Mouse (Mus musculus) limb, embryonic 14.5 days (tissue): ENCODE measurements around the gene Dio1. TPM values are rescaled to one million over a fixed set of nuclear protein-coding genes. Genes with fewer than 3 reads are reported as not detected.

Source experiments
- ATAC-seq: fragments of 200-750 bp; cut with Nextera tagmentation; 2 replicates; pipeline ENCODE4 v1.8.0; 2017; ENCODE audit warnings: low read depth, moderate number of reproducible peaks, moderate TSS enrichment; ENCODE audit not compliant: low FRiP score
- DNase-seq: peaks from one replicate; pipeline ENCODE4 v3.0.0-alpha.2; 2015; ENCODE audit warnings: low spot score
- H3K27ac ChIP-seq: fragments of 300-500 bp; sonication (generic); replicated peaks from 2 replicates; pipeline ENCODE4 v1.5.1; 2014; ENCODE audit warnings: low read depth, mild to moderate bottlenecking, low read length, moderate library complexity, mixed read lengths
- H3K27me3 ChIP-seq: fragments of 300-500 bp; sonication (generic); 2 replicates; pipeline ENCODE4 v1.6.1; 2014; ENCODE audit warnings: low read length, mixed read lengths; ENCODE audit not compliant: control insufficient read depth, insufficient read depth
- H3K36me3 ChIP-seq: fragments of 300-500 bp; sonication (generic); 2 replicates; pipeline ENCODE4 v1.6.1; 2014; ENCODE audit warnings: mild to moderate bottlenecking, low read length, moderate library complexity, mixed read lengths; ENCODE audit not compliant: control insufficient read depth, insufficient read depth
- H3K4me1 ChIP-seq: fragments of 300-500 bp; sonication (generic); 2 replicates; pipeline ENCODE4 v1.6.1; 2014; ENCODE audit warnings: antibody characterized with exemption, low read length, mixed read lengths; ENCODE audit not compliant: control insufficient read depth, insufficient read depth
- H3K4me2 ChIP-seq: fragments of 300-500 bp; sonication (generic); replicated peaks from 2 replicates; pipeline ENCODE4 v1.6.1; 2014; ENCODE audit warnings: low read depth, mild to moderate bottlenecking, low read length, moderate library complexity; ENCODE audit not compliant: severe bottlenecking
- H3K4me3 ChIP-seq: fragments of 300-500 bp; sonication (generic); replicated peaks from 2 replicates; pipeline ENCODE4 v1.5.1; 2014; ENCODE audit warnings: low read length
- H3K9ac ChIP-seq: fragments of 300-500 bp; sonication (generic); 2 replicates; pipeline ENCODE4 v1.6.1; 2014; ENCODE audit warnings: mild to moderate bottlenecking, low read depth, low read length, moderate library complexity; ENCODE audit not compliant: severe bottlenecking
- H3K9me3 ChIP-seq: fragments of 300-500 bp; sonication (generic); 2 replicates; pipeline ENCODE4 v1.6.1; 2016; ENCODE audit warnings: low read length; ENCODE audit not compliant: control insufficient read depth
- POLR2A ChIP-seq: fragments of 200-500 bp; IDR thresholded peaks from 2 replicates; pipeline ENCODE4 v1.8.0; 2012; ENCODE audit warnings: inconsistent platforms, mild to moderate bottlenecking, moderate library complexity, borderline replicate concordance; ENCODE audit not compliant: insufficient read depth, insufficient read length; ENCODE audit errors: extremely low read depth
- WGBS: fragments of 180-500 bp; shearing (Covaris S2); extraction: QIAGEN DNeasy Blood & Tissue Kit; methylation state at CpG from one replicate; pipeline ENCODE4 v1.1.7; 2014; 5-methylcytosine and 5-hydroxymethylcytosine counted together
- polyA plus RNA-seq, 2 experiments: library from polyadenylated mRNA; depleted of rRNA in 1 of 2; stranded (reverse) in 1 of 2; unstranded in 1 of 2; fragments of >200 nt; fragmentation: Nextera tagmentation in 1 of 2; extraction: Ambion mirVana in 1 of 2; gene quantifications; 2 replicates each; pipeline versions ENCODE4 v1.2.1 to v1.2.3; 2012 to 2014

Gene Dio1
- polyA plus RNA-seq, 2 experiments = 0.09 TPM; not detected in 1

GRCm38 (mm10) chr4:107337455-107337854, 30.5 kb upstream of the Dio1 start:
- ATAC-seq = no peak
- H3K4me3 ChIP-seq = no peak overlapping the region
- H3K9ac ChIP-seq = no peak overlapping the region
- 84% methylated on average over 5 of the region's 5 CpGs for WGBS
- no peaks in the 10 kb centered on the region for H3K27me3 ChIP-seq
- H3K4me2 ChIP-seq = no peak overlapping the region
- peaks cover 9% of the 10 kb centered on the region; the same call in 1 of the 2 replicates for H3K36me3 ChIP-seq
- DNase-seq = no peak
- no peak overlapping the region for H3K27ac ChIP-seq
- peaks cover 2% of the 10 kb centered on the region; the same call in 1 of the 2 replicates for H3K4me1 ChIP-seq
- TF ChIP-seq POLR2A = no peak
- H3K9me3 ChIP-seq = no peaks in the 10 kb centered on the region

DNA sequence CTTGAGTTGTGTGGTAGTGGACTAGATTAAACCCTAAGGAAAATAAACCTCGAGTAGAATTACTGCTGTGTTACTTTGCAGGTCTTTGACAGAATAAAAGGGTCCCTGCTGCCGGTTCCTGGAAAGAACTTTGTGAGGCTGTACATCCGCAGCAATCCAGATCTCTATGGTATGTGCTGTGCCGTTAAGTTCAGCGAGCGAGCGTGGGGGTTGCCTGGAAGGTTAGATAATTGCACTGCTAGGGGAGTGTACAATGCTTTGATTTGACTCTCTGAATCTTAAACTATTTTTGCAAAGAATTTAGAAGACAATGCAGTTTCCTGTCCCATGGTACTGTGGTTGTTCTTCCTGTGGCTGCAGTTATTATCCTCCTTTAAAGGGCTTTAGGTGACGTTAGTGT, 29.4 kb upstream of the Dio1 start:
- WGBS = 67% methylated on average over 8 of the region's 8 CpGs
- Histone ChIP-seq H3K4me1 (0 out of 2 replicates have a peak, but pooled peaks cover 2% of the 10 kb centered on the region), H3K9ac (no peak overlapping the region), H3K36me3 (peaks cover 9% of the 10 kb centered on the region; the same call in 1 of the 2 replicates), H3K9me3 (no peaks in the 10 kb centered on the region), H3K27me3 (no peaks in the 10 kb centered on the region), H3K27ac (no peak overlapping the region), H3K4me3 (no peak overlapping the region), H3K4me2 (no peak overlapping the region)
- no peak for ATAC-seq
- no peak for DNase-seq
- no peak for TF ChIP-seq POLR2A

DNA sequence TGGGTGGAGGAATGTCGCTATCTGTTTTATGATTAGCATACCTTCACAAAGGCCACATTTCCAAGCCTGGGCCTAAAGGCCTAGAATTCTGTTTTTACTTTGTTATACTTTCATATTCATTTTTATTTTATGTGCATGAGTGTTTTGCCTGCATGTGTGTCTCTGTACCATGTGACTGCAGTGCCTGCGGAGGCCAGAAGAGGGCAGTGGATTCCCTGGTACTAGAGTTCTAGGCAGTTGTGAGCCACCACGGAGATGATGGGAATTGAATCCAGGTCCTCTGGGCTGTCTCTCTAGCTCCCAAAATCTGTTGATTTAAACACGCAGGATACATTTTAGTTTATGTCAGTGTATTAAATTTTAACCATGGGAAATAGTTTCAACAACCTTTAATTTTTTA, 26.5 kb upstream of the Dio1 start:
- 88% methylated on average over 4 of the region's 4 CpGs for WGBS

DNA sequence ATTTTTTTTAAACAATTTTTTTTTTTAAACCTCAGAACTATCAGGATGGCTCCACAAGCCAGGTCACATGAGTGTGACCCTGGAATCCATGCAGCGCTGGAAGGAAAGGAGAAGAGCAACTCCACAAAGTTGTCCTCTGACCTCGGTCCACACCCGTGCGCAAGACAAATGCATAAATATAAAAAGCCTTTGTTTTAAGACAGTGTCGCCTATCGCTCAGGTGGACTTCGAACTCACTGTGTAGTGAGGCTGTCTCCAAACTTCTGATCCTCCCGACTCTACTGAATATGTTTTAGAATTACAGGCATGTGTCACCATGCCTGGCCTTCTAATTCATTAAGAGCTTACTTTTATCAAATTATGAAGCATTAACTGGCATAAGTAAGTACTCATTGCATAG, 21.6 kb upstream of the Dio1 start:
- DNase-seq = no peak
- Histone ChIP-seq H3K36me3 (peaks cover 19% of the 10 kb centered on the region), H3K9ac (no peak overlapping the region), H3K9me3 (no peaks in the 10 kb centered on the region), H3K27ac (no peak overlapping the region), H3K27me3 (no peaks in the 10 kb centered on the region), H3K4me3 (no peak overlapping the region), H3K4me2 (no peak overlapping the region), H3K4me1 (no peaks in the 10 kb centered on the region)
- 94% methylated on average over 8 of the region's 8 CpGs for WGBS
- TF ChIP-seq POLR2A = no peak
- ATAC-seq = no peak

More for the DNA sequence above, 26.5 kb upstream of the Dio1 start:
- Histone ChIP-seq H3K27ac (no peak overlapping the region), H3K4me3 (no peak overlapping the region), H3K27me3 (no peaks in the 10 kb centered on the region), H3K4me2 (no peak overlapping the region), H3K4me1 (no peaks in the 10 kb centered on the region), H3K9ac (no peak overlapping the region), H3K9me3 (no peaks in the 10 kb centered on the region), H3K36me3 (peaks cover 12% of the 10 kb centered on the region)
- TF ChIP-seq POLR2A = no peak
- ATAC-seq (no peak), DNase-seq (no peak)

DNA sequence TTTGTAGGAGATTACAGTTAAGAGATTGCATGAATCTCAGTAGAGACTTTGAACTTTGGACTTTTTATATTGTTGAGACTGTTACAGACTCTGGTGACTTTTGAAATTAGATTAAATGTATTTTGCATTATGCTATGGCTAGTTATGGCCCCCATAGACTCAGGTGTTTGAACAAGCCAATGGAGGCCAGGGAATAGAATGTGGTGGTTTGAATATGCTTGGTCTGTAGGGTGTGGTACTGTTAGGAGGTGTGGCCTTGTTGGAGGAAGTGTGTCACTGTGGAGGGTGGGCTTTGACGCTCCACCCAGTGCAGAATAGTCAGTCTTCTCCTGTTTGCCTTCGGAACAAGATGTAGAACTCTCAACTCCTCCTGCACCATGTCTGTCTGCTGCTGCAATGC, 16.1 kb upstream of the Dio1 start:
- WGBS = 91% methylated on average over 2 of the region's 2 CpGs
- no peak for DNase-seq
- no peak overlapping the region for H3K9ac ChIP-seq
- H3K4me1 ChIP-seq = no peaks in the 10 kb centered on the region
- no peaks in the 10 kb centered on the region for H3K27me3 ChIP-seq
- H3K27ac ChIP-seq = no peak overlapping the region
- TF ChIP-seq POLR2A = no peak
- ATAC-seq = no peak
- H3K9me3 ChIP-seq = no peaks in the 10 kb centered on the region
- H3K36me3 ChIP-seq = peaks cover 57% of the 10 kb centered on the region
- H3K4me3 ChIP-seq = no peak overlapping the region
- H3K4me2 ChIP-seq = no peak overlapping the region

GRCm38 (mm10) chr4:107321041-107321440, 14.1 kb upstream of the Dio1 start:
- no peak overlapping the region for H3K4me3 ChIP-seq
- ATAC-seq (no peak), DNase-seq (no peak)
- peaks cover 71% of the 10 kb centered on the region for H3K36me3 ChIP-seq
- no peak overlapping the region for H3K27ac ChIP-seq
- H3K4me1 ChIP-seq = no peaks in the 10 kb centered on the region
- no peak overlapping the region for H3K4me2 ChIP-seq
- WGBS = 49% methylated on average over 2 of the region's 2 CpGs
- no peak for TF ChIP-seq POLR2A
- no peak overlapping the region for H3K9ac ChIP-seq
- no peaks in the 10 kb centered on the region for H3K9me3 ChIP-seq
- H3K27me3 ChIP-seq = no peaks in the 10 kb centered on the region
